Mouse (Mus musculus): ENCODE measurements around the gene Id1.

Id1 gene

GRCm38 (mm10) chr2:152736090-152736601 is at the start of gene Id1:
Id1 (plus strand) TSS chr2:152736251.
- DNase-seq (ENCODE audit: low spot score) = peak; percentile 82

- DNase-seq (ENCODE audit: low spot score) = no peak
Measured at GRCm38 (mm10) chr2:152686399-152686798, 49.7 kb upstream of the Id1 start.

- peak; percentile 91 for DNase-seq (ENCODE audit: low spot score)
Measured at GRCm38 (mm10) chr2:152686806-152687267, 49.2 kb upstream of the Id1 start, which contains the start of gene Mcts2. Mcts2 (plus strand) TSS chr2:152687035.

- peak; percentile 47 for DNase-seq (ENCODE audit: low spot score)
Measured at GRCm38 (mm10) chr2:152691564-152692217, 44.4 kb upstream of the Id1 start.

- peak; percentile 69 for DNase-seq (ENCODE audit: low spot score)
Measured at GRCm38 (mm10) chr2:152693233-152693632, 42.8 kb upstream of the Id1 start.

- no peak for DNase-seq (ENCODE audit: low spot score)
Measured at GRCm38 (mm10) chr2:152693735-152694134, 42.3 kb upstream of the Id1 start.

DNA sequence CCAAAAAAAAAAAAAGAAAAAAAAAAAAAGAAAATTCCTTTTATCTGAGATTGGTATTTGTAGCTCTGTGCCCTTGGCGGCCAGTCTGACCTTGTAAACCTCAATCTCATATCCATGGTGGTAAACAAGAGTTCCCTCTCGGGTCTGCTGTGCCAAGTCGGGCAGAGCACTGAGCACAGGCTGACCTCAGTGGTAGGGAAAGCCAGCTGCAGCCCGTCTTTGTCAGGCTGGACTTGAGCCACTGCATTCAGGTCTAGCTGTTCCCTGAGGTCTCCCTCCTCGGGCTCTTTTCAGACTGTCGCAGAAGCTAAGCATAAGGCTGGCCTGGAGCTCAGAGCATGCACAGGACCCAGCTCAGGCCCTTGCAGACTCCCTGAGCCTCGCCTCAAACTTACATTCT is 41.3 kb upstream of the Id1 start:
- peak; percentile 82 for DNase-seq (ENCODE audit: low spot score)

- DNase-seq (ENCODE audit: low spot score) = no peak
Measured at GRCm38 (mm10) chr2:152696016-152696415, 40.0 kb upstream of the Id1 start.

GRCm38 (mm10) chr2:152696476-152697164 is 39.4 kb upstream of the Id1 start:
- DNase-seq (ENCODE audit: low spot score) = peak; percentile 90

DNA sequence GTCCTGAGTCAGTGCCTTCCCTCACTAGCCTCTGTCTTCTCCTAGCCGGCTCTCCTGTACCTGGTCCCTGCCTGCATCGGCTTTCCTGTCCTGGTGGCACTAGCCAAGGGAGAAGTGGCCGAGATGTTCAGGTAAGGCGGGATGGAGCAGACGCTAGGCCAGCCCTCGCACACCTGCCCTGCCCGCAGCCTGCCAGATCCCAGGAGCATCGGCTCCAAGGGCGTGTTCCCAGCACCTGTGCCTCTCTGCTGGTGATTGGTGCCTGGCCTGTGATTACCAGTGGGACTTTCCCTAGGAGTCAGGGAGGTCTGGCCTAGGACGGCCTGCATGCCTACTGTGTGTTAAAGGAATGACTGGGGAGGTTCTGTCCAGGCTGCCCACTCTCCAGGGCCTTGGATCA is 35.9 kb upstream of the Id1 start:
- no peak for DNase-seq (ENCODE audit: low spot score)

- no peak for DNase-seq (ENCODE audit: low spot score)
Measured at GRCm38 (mm10) chr2:152700725-152701124, 35.3 kb upstream of the Id1 start.

GRCm38 (mm10) chr2:152703596-152704255 is 32.3 kb upstream of the Id1 start:
- no peak for DNase-seq (ENCODE audit: low spot score)

DNA sequence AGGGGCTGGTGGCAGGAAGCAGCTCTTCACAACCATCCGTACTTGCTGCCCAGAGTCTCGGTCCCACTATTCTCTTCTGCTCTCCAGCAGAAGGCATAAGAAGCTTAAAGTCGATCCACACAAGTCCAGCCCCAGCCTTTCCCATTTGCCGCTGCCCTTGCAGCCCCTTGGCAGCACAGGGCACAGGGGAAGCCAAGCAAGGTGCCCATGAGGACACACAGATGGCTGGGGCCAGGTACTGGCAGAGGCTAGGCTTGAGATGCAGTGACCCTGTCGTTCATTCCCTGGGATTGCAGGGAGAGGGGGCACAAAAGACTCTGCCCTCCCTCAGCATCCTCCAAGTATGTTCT is 31.8 kb upstream of the Id1 start:
- DNase-seq (ENCODE audit: low spot score) = no peak

DNA sequence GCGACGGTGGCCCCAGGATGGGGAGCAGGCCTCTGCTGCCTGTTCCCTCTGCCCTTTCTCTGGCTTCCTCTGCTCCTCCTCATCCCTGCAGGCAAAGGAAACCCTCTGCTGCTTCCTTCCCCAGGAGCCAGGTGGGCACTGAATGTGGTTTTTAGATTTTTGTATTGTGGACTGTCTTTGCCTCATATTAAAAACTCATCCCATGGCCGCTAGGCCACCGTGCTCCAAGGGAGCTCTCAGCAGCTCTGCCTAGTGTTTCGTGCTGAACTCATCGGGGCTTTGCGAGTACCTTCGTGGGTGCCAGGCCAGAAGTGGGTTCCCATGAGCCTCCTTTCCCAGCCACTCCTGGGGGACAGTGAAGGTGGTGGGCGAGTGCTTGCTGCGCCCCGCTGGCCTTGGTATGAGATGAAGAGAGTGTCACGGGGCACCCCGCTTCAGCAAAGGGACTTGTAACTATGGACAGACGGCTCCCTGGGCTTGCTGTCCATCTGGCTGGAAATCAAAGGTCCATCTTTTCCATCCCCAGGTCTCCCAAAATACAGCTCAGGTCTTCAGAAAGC is 31.2 kb upstream of the Id1 start:
- no peak for DNase-seq (ENCODE audit: low spot score)

- peak; percentile 68 for DNase-seq (ENCODE audit: low spot score)
Measured at GRCm38 (mm10) chr2:152705993-152706571, 30.0 kb upstream of the Id1 start.

DNA sequence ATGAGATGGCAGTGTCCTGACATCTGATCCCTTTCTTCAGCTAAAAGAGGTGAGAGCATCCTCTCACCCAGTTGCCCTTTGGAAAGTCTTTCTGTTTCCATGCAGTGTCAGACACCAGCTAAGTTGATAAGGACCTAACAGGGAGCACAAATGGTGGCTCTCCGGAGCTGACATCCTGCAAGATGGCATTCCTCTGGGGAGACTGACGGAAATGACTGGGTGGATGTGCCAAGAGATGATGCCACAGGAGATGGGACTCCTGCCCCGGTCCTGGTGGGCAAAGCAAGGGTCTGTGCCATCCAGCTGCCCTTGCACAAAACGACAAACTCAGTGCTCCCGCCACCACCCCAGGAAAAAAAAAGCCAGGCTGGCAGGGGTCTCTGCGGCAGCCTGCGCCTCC is 28.9 kb upstream of the Id1 start:
- DNase-seq (ENCODE audit: low spot score) = no peak

GRCm38 (mm10) chr2:152707627-152708026 is 28.4 kb upstream of the Id1 start:
- peak; percentile 92 for DNase-seq (ENCODE audit: low spot score)

GRCm38 (mm10) chr2:152709066-152709465 is 27.0 kb upstream of the Id1 start:
- no peak for DNase-seq (ENCODE audit: low spot score)

DNA sequence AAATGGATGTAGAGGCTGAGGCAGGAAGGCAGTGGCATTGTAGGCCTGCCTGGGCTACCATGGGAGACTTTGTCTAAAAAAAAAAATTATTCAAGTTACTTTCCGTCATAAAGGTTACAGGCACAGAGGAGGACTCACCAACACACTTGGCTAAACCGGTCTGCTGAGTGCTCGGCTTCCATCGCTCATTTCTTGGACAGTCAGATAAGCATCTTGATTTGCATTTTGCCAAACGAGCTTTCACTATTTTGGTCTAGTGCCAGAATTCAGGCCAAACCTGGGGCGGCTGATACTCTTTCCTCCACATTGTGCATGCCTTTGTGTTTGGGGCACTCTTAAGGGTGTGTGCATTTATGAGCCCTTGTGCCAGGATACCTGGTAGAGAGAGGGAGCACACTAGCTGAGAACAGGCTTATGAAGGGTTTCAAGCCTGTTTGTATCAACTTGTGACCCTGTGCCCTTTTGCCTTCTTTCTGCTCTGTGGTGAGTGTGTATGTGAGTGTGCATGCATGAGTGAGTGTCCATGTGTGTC is 19.7 kb upstream of the Id1 start:
- DNase-seq (ENCODE audit: low spot score) = no peak

GRCm38 (mm10) chr2:152717652-152718051 is 18.4 kb upstream of the Id1 start:
- DNase-seq (ENCODE audit: low spot score) = no peak

GRCm38 (mm10) chr2:152718076-152718475 is 18.0 kb upstream of the Id1 start:
- DNase-seq (ENCODE audit: low spot score) = no peak

Data from ovary, postnatal 36 days (tissue).